In genomic region chr12:13268412-13268811, GRCm38 (mm10) we compare ENCODE assay signal across 8 mouse cellular contexts. TPM values are rescaled to one million over a fixed set of nuclear protein-coding genes. Genes with fewer than 3 reads are reported as not detected.
DNase-seq lines count a peak whose midpoint lies in the region; ATAC-seq and TF ChIP-seq lines count a peak whose summit lies in the region.

No protein-coding gene starts in this region.

- H3K9ac ChIP-seq in forebrain, embryonic 15.5 days (replicated peaks): peak overlapping the region; percentile 93; the same call in 1 of the 2 replicates
- H3K9ac ChIP-seq in liver, postnatal 0 days (replicated peaks): no peak overlapping the region

- 46% methylated on average over 3 of the region's 3 CpGs for WGBS in forebrain, embryonic 15.5 days
- 40% methylated on average over 3 of the region's 3 CpGs for WGBS in liver, postnatal 0 days (ENCODE audit: insufficient replicate concordance)

- peaks cover 18% of the 10 kb centered on the region for H3K4me1 ChIP-seq in forebrain, embryonic 15.5 days
- H3K4me1 ChIP-seq in liver, postnatal 0 days (ENCODE audit: insufficient read depth): peaks cover 13% of the 10 kb centered on the region; the same call in 1 of the 2 replicates

- no peaks in the 10 kb centered on the region for H3K36me3 ChIP-seq in forebrain, embryonic 15.5 days
- 0 out of 2 replicates have a peak, but pooled peaks cover 3% of the 10 kb centered on the region for H3K36me3 ChIP-seq in liver, postnatal 0 days (replicated peaks; ENCODE audit: insufficient read depth, low read length)

- no peaks in the 10 kb centered on the region for H3K27me3 ChIP-seq in forebrain, embryonic 15.5 days
- no peaks in the 10 kb centered on the region for H3K27me3 ChIP-seq in liver, postnatal 0 days (ENCODE audit: insufficient read depth, low read length)

- TF ChIP-seq EP300 in liver, postnatal 0 days (IDR thresholded peaks at IDR 0.05; ENCODE audit: low read depth): no peak

- ATAC-seq in forebrain, embryonic 15.5 days (replicated peaks): peak; percentile 26
- peak; percentile 12; the same call in 1 of the 2 replicates for ATAC-seq in liver, postnatal 0 days

- H3K9me3 ChIP-seq in forebrain, embryonic 15.5 days: no peaks in the 10 kb centered on the region
- no peaks in the 10 kb centered on the region for H3K9me3 ChIP-seq in liver, postnatal 0 days (ENCODE audit: low read length)

- peak overlapping the region; percentile 56 for H3K4me2 ChIP-seq in forebrain, embryonic 15.5 days (replicated peaks)
- H3K4me2 ChIP-seq in liver, postnatal 0 days (ENCODE audit: low read depth, low read length): peak overlapping the region; percentile 80

- H3K27ac ChIP-seq in forebrain, embryonic 15.5 days (replicated peaks): no peak overlapping the region
- no peak overlapping the region for H3K27ac ChIP-seq in liver, postnatal 0 days (ENCODE audit: low read depth)

- TF ChIP-seq CTCF in liver, postnatal 0 days (IDR thresholded peaks at IDR 0.05; ENCODE audit: low read depth): no peak

- peak overlapping the region; percentile 97 for H3K4me3 ChIP-seq in forebrain, embryonic 15.5 days
- H3K4me3 ChIP-seq in liver, postnatal 0 days (ENCODE audit: low read depth, low read length): peak overlapping the region; percentile 89; the same call in 1 of the 2 replicates

- DNase-seq in cerebellum, adult 9-11 months: peak; percentile 10
- no peak for DNase-seq in cerebellum, postnatal 14 days
- peak; percentile 8 for DNase-seq in CD4-positive helper T cell, adult 2 months (ENCODE audit: low read depth, low spot score)
- DNase-seq in liver, postnatal 0 days: no peak
- DNase-seq in right cerebral cortex, postnatal 4 days: no peak
- DNase-seq in adrenal gland, postnatal 10 days: no peak
- no peak for DNase-seq in left cerebral cortex, adult 11 months (ENCODE audit: low spot score)

RNA-seq across cellular contexts. Expression of gene Nbas, which starts 0.5 kb away (rescaled TPM):
- 11.3 and 11.8 TPM in 2 replicates for polyA plus RNA-seq in forebrain, embryonic 15.5 days (2015; fragmentation: Nextera tagmentation; extraction: Ambion mirVana)
- 2.4 and 2.6 TPM in 2 replicates for polyA plus RNA-seq in liver, postnatal 0 days (2015; fragmentation: Nextera tagmentation; extraction: Ambion mirVana)
- total RNA-seq in adrenal gland, postnatal 10 days (2021): 10 to 100 TPM; 21.5 to 29.2 TPM

RNA-seq across cellular contexts. Expression of gene Ddx1, which starts 19.4 kb away (rescaled TPM):
- 147 and 153 TPM in 2 replicates for polyA plus RNA-seq in forebrain, embryonic 15.5 days (2015; fragmentation: Nextera tagmentation; extraction: Ambion mirVana)
- polyA plus RNA-seq in liver, postnatal 0 days (2015; fragmentation: Nextera tagmentation; extraction: Ambion mirVana): 46.5 and 48.0 TPM in 2 replicates
- total RNA-seq in adrenal gland, postnatal 10 days (2021): 100 to 1,000 TPM in 1 of 2 experiments, 10 to 100 TPM in 1; 97.6 to 104 TPM

Comparison
In these comparisons a context has a peak if more than half of its experiments do, and no peak if none do; other contexts are left out.
1. DNase-seq: peak in cerebellum, adult 9-11 months (single experiment) and CD4-positive helper T cell, adult 2 months (single experiment); none in cerebellum, postnatal 14 days (0 of 2), liver, postnatal 0 days (single experiment), right cerebral cortex, postnatal 4 days (single experiment), adrenal gland, postnatal 10 days (single experiment) and left cerebral cortex, adult 11 months (single experiment).